Mouse (Mus musculus) midbrain, embryonic 11.5 days (tissue): ENCODE results near the gene Afmid. TPM values are rescaled to one million over a fixed set of nuclear protein-coding genes. Genes with fewer than 3 reads are reported as not detected.

Source experiments
- ATAC-seq: fragments of 200-750 bp; cut with Nextera tagmentation; 2 replicates; pipeline ENCODE4 v1.8.0; 2017; ENCODE audit warnings: moderate TSS enrichment, moderate library complexity; ENCODE audit not compliant: low FRiP score
- DNase-seq: peaks from one replicate; pipeline ENCODE4 v3.0.0; 2015; ENCODE audit warnings: low spot score; ENCODE audit errors: missing footprints
- H3K27ac ChIP-seq: fragments of 300-500 bp; sonication (generic); 2 replicates; pipeline ENCODE4 v1.5.1; 2014; ENCODE audit warnings: low read depth, low read length
- H3K27me3 ChIP-seq: fragments of 300-500 bp; sonication (generic); 2 replicates; pipeline ENCODE4 v1.6.1; 2014; ENCODE audit warnings: mild to moderate bottlenecking, low read length, moderate library complexity, mixed read lengths; ENCODE audit not compliant: control insufficient read depth, insufficient read depth
- H3K36me3 ChIP-seq: fragments of 300-500 bp; sonication (generic); 2 replicates; pipeline ENCODE4 v1.6.1; 2014; ENCODE audit warnings: mild to moderate bottlenecking, low read length, moderate library complexity, mixed read lengths; ENCODE audit not compliant: control insufficient read depth, insufficient read depth
- H3K4me1 ChIP-seq: fragments of 300-500 bp; sonication (generic); 2 replicates; pipeline ENCODE4 v1.6.1; 2014; ENCODE audit warnings: low read length; ENCODE audit not compliant: control insufficient read depth, insufficient read depth
- H3K4me2 ChIP-seq: fragments of 300-500 bp; sonication (generic); 2 replicates; pipeline ENCODE4 v1.6.1; 2014; ENCODE audit warnings: mild to moderate bottlenecking, moderate library complexity
- H3K4me3 ChIP-seq: fragments of 300-500 bp; sonication (generic); 2 replicates; pipeline ENCODE4 v1.5.1; 2014; ENCODE audit warnings: low read depth, low read length
- H3K9ac ChIP-seq: fragments of 300-500 bp; sonication (generic); 2 replicates; pipeline ENCODE4 v1.6.1; 2014; ENCODE audit warnings: low read length
- H3K9me3 ChIP-seq: fragments of 300-500 bp; sonication (generic); 2 replicates; pipeline ENCODE4 v1.6.1; 2016; ENCODE audit warnings: low read length; ENCODE audit not compliant: control insufficient read depth
- WGBS: fragments of 180-500 bp; shearing (Covaris S2); extraction: QIAGEN DNeasy Blood & Tissue Kit; methylation state at CpG from one replicate; pipeline ENCODE4 v1.1.7; 2014; 5-methylcytosine and 5-hydroxymethylcytosine counted together
- polyA plus RNA-seq: library from polyadenylated mRNA; unstranded; fragments of >200 nt; fragmentation: Nextera tagmentation; extraction: Ambion mirVana; gene quantifications from 2 replicates; pipeline ENCODE4 v1.2.1, GENCODE M21; 2014

The Afmid gene
- polyA plus RNA-seq, 1 experiment from 2014 or later = 2.8 TPM

DNA sequence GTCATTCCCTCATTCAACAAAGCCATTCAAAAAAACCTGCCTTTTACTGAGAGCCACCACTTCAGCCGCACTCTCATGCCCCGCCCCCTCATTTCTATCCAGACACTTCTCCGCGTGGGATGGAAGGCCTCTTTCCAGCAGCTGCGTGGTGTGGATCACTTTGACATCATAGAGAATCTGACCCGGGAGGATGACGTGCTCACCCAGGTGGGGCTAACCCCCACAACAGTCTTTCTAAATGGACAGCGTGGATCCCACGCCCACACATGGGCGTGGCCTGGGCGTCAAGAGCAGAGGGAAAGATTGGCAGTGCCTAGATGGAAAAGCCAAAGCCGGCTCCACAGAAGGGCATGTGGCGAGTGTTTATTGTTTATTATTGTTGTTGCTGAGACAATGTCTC is 10.6 kb downstream of the Afmid start:
- Histone ChIP-seq H3K27ac (no peak overlapping the region), H3K4me1 (no peaks in the 10 kb centered on the region), H3K4me3 (no peak overlapping the region), H3K4me2 (no peak overlapping the region; the same call in 1 of the 2 replicates), H3K36me3 (no peaks in the 10 kb centered on the region), H3K9ac (no peak overlapping the region), H3K27me3 (no peaks in the 10 kb centered on the region), H3K9me3 (no peaks in the 10 kb centered on the region)
- DNase-seq (no peak), ATAC-seq (no peak)
- 36% methylated on average over 13 of the region's 13 CpGs for WGBS

DNA sequence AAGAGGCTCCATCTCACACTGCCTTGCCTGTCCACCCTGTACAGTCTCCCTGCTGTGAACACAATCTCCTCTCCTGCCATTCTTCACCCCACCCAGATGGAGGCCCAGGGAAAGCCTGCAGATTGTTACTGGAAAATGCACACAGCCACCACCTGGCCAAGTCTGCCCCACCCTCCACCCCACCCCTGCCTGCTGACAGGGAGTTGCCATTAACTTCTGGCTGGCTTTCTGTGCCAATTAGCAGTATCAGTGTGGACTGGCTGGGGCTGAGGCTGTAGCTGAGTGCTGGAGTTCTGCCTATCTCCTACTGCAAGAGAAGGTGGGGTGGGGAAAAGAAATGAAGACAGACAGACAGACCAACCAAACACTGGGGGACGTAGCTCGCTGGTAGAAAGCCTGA is 12.8 kb downstream of the Afmid start:
- no peak overlapping the region for H3K27ac ChIP-seq
- H3K9ac ChIP-seq = no peak overlapping the region
- no peaks in the 10 kb centered on the region for H3K9me3 ChIP-seq
- no peaks in the 10 kb centered on the region for H3K27me3 ChIP-seq
- H3K4me2 ChIP-seq = no peak overlapping the region
- DNase-seq = no peak
- no peak overlapping the region for H3K4me3 ChIP-seq
- ATAC-seq = no peak
- WGBS = 73% methylated on average over 2 of the region's 2 CpGs
- no peaks in the 10 kb centered on the region for H3K36me3 ChIP-seq
- H3K4me1 ChIP-seq = no peaks in the 10 kb centered on the region

DNA sequence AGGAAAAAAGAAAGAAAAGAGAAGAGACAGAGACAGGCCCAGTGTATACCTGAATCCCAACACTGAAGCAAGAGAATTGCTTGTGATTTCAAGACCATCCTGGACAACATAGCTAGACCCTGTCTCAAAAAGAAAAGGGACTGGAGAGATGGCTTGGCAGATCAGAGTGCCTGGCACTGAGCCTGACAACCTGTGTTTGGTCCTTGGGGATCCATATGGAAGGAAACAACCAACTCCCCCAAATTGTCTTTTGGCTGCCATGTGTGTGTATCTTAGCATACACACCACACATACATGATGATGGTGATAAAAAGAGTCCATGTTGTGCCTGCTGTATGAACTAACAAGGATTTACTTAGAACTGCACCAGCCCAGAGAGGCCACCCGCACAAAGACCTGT is 13.3 kb downstream of the Afmid start:
- Histone ChIP-seq H3K4me3 (no peak overlapping the region), H3K9ac (no peak overlapping the region), H3K4me2 (no peak overlapping the region), H3K27ac (no peak overlapping the region), H3K27me3 (no peaks in the 10 kb centered on the region), H3K4me1 (no peaks in the 10 kb centered on the region), H3K36me3 (no peaks in the 10 kb centered on the region), H3K9me3 (no peaks in the 10 kb centered on the region)
- 89% methylated on average over 1 of the region's 1 CpGs for WGBS
- ATAC-seq = no peak
- DNase-seq = no peak

DNA sequence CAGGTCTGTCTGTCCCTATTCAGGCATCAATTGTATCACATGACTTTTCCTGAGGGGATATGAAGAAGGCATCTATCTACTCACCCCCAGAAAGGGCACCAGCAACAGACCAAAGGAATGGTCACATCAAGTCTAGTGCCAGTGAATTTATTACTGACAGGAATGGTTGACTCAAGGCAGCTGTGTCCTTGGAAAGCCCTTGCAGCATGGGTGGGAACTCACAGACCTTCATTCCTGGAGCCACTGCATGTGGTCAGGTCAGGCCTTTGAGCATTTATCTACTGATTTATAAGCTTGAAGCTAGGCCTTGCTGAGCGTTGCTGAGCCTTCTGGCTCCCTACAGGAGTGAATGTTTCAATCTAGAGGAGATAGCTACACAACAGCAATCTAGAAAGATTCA is 15.2 kb downstream of the Afmid start:
- no peak for DNase-seq
- Histone ChIP-seq H3K36me3 (no peaks in the 10 kb centered on the region), H3K9me3 (no peaks in the 10 kb centered on the region), H3K27me3 (no peaks in the 10 kb centered on the region), H3K4me3 (no peak overlapping the region), H3K27ac (no peak overlapping the region), H3K9ac (no peak overlapping the region), H3K4me2 (no peak overlapping the region), H3K4me1 (no peaks in the 10 kb centered on the region)
- WGBS = 56% methylated on average over 1 of the region's 1 CpGs
- no peak for ATAC-seq

- H3K4me2 ChIP-seq = no peak overlapping the region
- no peak for DNase-seq
- H3K27me3 ChIP-seq = no peaks in the 10 kb centered on the region
- ATAC-seq = no peak
- no peak overlapping the region for H3K27ac ChIP-seq
- no peak overlapping the region for H3K9ac ChIP-seq
- 86% methylated on average over 2 of the region's 2 CpGs for WGBS
- H3K9me3 ChIP-seq = no peaks in the 10 kb centered on the region
- H3K36me3 ChIP-seq = no peaks in the 10 kb centered on the region
- H3K4me1 ChIP-seq = peaks cover 5% of the 10 kb centered on the region
- no peak overlapping the region for H3K4me3 ChIP-seq
These were observed 17.7 kb downstream of the Afmid start for GRCm38 (mm10) chr11:117843434-117843833.

- Histone ChIP-seq H3K36me3 (no peaks in the 10 kb centered on the region), H3K4me3 (no peak overlapping the region), H3K4me2 (no peak overlapping the region), H3K9ac (no peak overlapping the region), H3K27me3 (no peaks in the 10 kb centered on the region), H3K4me1 (peaks cover 10% of the 10 kb centered on the region), H3K27ac (no peak overlapping the region), H3K9me3 (no peaks in the 10 kb centered on the region)
- no peak for ATAC-seq
- no peak for DNase-seq
- WGBS = 90% methylated on average over 2 of the region's 2 CpGs
These were observed 19.3 kb downstream of the Afmid start for GRCm38 (mm10) chr11:117844997-117845396.

- H3K27me3 ChIP-seq = no peaks in the 10 kb centered on the region
- H3K36me3 ChIP-seq = no peaks in the 10 kb centered on the region
- no peak overlapping the region for H3K4me2 ChIP-seq
- H3K4me3 ChIP-seq = no peak overlapping the region
- 77% methylated on average over 2 of the region's 2 CpGs for WGBS
- H3K9me3 ChIP-seq = no peaks in the 10 kb centered on the region
- no peak overlapping the region for H3K9ac ChIP-seq
- peaks cover 16% of the 10 kb centered on the region for H3K4me1 ChIP-seq
- no peak for DNase-seq
- ATAC-seq = no peak
- no peak overlapping the region for H3K27ac ChIP-seq
These were observed 19.9 kb downstream of the Afmid start for GRCm38 (mm10) chr11:117845651-117846050.

- peaks cover 16% of the 10 kb centered on the region for H3K4me1 ChIP-seq
- H3K4me3 ChIP-seq = no peak overlapping the region
- no peak overlapping the region for H3K27ac ChIP-seq
- H3K9me3 ChIP-seq = no peaks in the 10 kb centered on the region
- no peak overlapping the region for H3K4me2 ChIP-seq
- no peaks in the 10 kb centered on the region for H3K27me3 ChIP-seq
- DNase-seq (no peak), ATAC-seq (no peak)
- H3K9ac ChIP-seq = no peak overlapping the region
- WGBS = 64% methylated on average over 5 of the region's 5 CpGs
- no peaks in the 10 kb centered on the region for H3K36me3 ChIP-seq
These were observed 20.9 kb downstream of the Afmid start for GRCm38 (mm10) chr11:117846640-117847039.

DNA sequence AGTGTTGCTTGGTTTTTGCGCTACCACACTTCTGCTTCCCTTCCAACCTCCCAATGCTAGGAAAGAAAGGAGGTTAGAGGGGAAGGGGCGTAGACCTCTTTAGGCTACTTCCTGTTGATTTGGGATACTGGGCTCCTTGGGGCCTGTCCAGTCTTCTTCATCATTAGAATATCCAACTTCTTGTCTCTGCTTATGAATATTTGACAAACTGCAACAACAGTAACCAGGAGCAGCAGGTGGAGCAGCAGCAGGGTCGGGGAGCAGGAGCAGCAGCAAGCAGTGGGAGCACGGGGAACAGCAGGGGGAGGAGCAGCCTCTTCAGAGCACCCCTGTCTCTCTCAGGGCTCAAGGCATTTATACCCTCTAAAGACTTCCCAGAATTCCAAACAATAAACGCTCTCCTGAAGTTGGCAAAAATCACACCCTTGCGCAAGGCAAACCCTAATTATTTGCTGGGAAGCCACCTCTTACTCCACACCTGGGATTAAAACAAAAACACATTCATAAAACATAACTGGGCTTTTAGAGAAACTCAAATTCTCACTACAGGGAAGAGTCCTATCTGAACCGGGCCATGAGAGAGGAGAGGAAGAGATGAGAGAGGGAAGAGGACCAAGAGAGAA is 22.0 kb downstream of the Afmid start:
- Histone ChIP-seq H3K36me3 (peaks cover 3% of the 10 kb centered on the region), H3K27ac (peak overlapping the region; percentile 93; the same call in 1 of the 2 replicates), H3K4me1 (peaks cover 16% of the 10 kb centered on the region), H3K27me3 (no peaks in the 10 kb centered on the region), H3K4me3 (no peak overlapping the region), H3K9ac (peak overlapping the region; percentile 87), H3K9me3 (no peaks in the 10 kb centered on the region), H3K4me2 (no peak overlapping the region; the same call in 1 of the 2 replicates)
- 82% methylated on average over 7 of the region's 7 CpGs for WGBS
- ATAC-seq (no peak), DNase-seq (no peak)
